ENCODE assay signal across 17 mouse cellular contexts in genomic region chr6:65933177-65933576, GRCm38 (mm10). TPM values are rescaled to one million over a fixed set of nuclear protein-coding genes. Genes with fewer than 3 reads are reported as not detected.
DNase-seq lines count a peak whose midpoint lies in the region; ATAC-seq and TF ChIP-seq lines count a peak whose summit lies in the region.
"Had no signal": no experiment of that assay in that cellular context is flagged by ENCODE, and none has a peak within 500 bp of the region (broad histone marks: within the 10 kb centered on the region; RNA-seq: fewer than 3 reads in every experiment).

No protein-coding gene starts in this region.

- peak; percentile 63 for ATAC-seq in hindbrain, postnatal 0 days
- peak; percentile 84 for ATAC-seq in neural tube, embryonic 12.5 days (ENCODE audit: low FRiP score, low read depth)

- no peaks in the 10 kb centered on the region for H3K4me1 ChIP-seq in hindbrain, postnatal 0 days (ENCODE audit: insufficient read depth, low read length)
- H3K4me1 ChIP-seq in neural tube, embryonic 12.5 days = peaks cover 8% of the 10 kb centered on the region

- no peaks in the 10 kb centered on the region for H3K36me3 ChIP-seq in hindbrain, postnatal 0 days (ENCODE audit: insufficient read depth, low read length)
- H3K36me3 ChIP-seq in neural tube, embryonic 12.5 days = no peaks in the 10 kb centered on the region

- 9% methylated on average over 4 of the region's 4 CpGs for WGBS in hindbrain, postnatal 0 days
- WGBS in neural tube, embryonic 12.5 days = 15% methylated on average over 4 of the region's 4 CpGs

- H3K9me3 ChIP-seq in hindbrain, postnatal 0 days (ENCODE audit: low read length) = no peaks in the 10 kb centered on the region
- H3K9me3 ChIP-seq in neural tube, embryonic 12.5 days = no peaks in the 10 kb centered on the region

- no peaks in the 10 kb centered on the region for H3K27me3 ChIP-seq in hindbrain, postnatal 0 days (ENCODE audit: insufficient read depth, low read length)
- no peaks in the 10 kb centered on the region for H3K27me3 ChIP-seq in neural tube, embryonic 12.5 days (replicated peaks)

- no peak overlapping the region for H3K4me2 ChIP-seq in hindbrain, postnatal 0 days (ENCODE audit: low read depth, low read length)
- H3K4me2 ChIP-seq in neural tube, embryonic 12.5 days (replicated peaks) = no peak overlapping the region

- peak; percentile 40 for DNase-seq in WW6 (ENCODE audit: low read depth, low spot score)
- DNase-seq in embryo, embryonic 10.5 days (ENCODE audit: low spot score) = peak; percentile 17
- DNase-seq in hindbrain, postnatal 0 days (ENCODE audit: low spot score) = peak; percentile 35
- DNase-seq in heart, adult 18-20 months = no peak
- DNase-seq in retina, postnatal 1 day = no peak
- DNase-seq in frontal cortex, postnatal 36 days (ENCODE audit: low spot score in 2 of 2) = no peak
- DNase-seq: adrenal gland, adult 2 months; cerebellum, postnatal 25 days; heart, adult 2 months; liver; lung, adult 2 months had no signal

- H3K9ac ChIP-seq in hindbrain, postnatal 0 days (replicated peaks; ENCODE audit: low read length) = no peak overlapping the region
- H3K9ac ChIP-seq in neural tube, embryonic 12.5 days = no peak overlapping the region

- no peak overlapping the region for H3K27ac ChIP-seq in hindbrain, postnatal 0 days
- no peak overlapping the region for H3K27ac ChIP-seq in neural tube, embryonic 12.5 days
- H3K27ac ChIP-seq: heart, adult 2 months; kidney, postnatal 0 days; stomach, postnatal 0 days had no signal

- H3K4me3 ChIP-seq in hindbrain, postnatal 0 days (ENCODE audit: low read length) = no peak overlapping the region
- no peak overlapping the region for H3K4me3 ChIP-seq in neural tube, embryonic 12.5 days
- H3K4me3 ChIP-seq: heart, adult 2 months had no signal

- no peak for TF ChIP-seq CTCF in hindbrain, postnatal 0 days (IDR thresholded peaks at IDR 0.05; ENCODE audit: low read depth)

RNA-seq across cellular contexts. Expression of gene 4930544G11Rik, which starts 19.2 kb away (rescaled TPM):
- not detected in 2 replicates for total RNA-seq in hindbrain, postnatal 0 days (2014; rRNA removed)
- not detected in 2 replicates for polyA plus RNA-seq in hindbrain, postnatal 0 days (2015; fragmentation: Nextera tagmentation; extraction: Ambion mirVana)
- not detected in 2 replicates for polyA plus RNA-seq in neural tube, embryonic 12.5 days (2016; fragmentation: Nextera tagmentation; extraction: Ambion mirVana)
- total RNA-seq in heart, adult 18-20 months (2021) = not detected
- total RNA-seq: adrenal gland, adult 2 months; heart, adult 2 months; left cerebral cortex, postnatal 10 days had no signal
- polyA plus RNA-seq: adrenal gland, adult 2 months; heart, adult 2 months; heart, postnatal 0 days; intestine, embryonic 14.5 days; kidney, postnatal 0 days; lung, adult 2 months; stomach, postnatal 0 days had no signal

Comparison
In these comparisons a context has a peak if more than half of its experiments do, and no peak if none do; other contexts are left out.
1. DNase-seq: peak in WW6 (single experiment), embryo, embryonic 10.5 days (single experiment) and hindbrain, postnatal 0 days (single experiment); none in heart, adult 18-20 months (0 of 2), retina, postnatal 1 day (single experiment) and frontal cortex, postnatal 36 days (0 of 2).